Mouse (Mus musculus) cortical plate, adult 2 months (tissue): ENCODE results near the gene Fcho1. TPM values are rescaled to one million over a fixed set of nuclear protein-coding genes. Genes with fewer than 3 reads are reported as not detected.
"Not testable (repeated sequence)": the region's sequence is repeated elsewhere in the genome, so short reads cannot be mapped to it uniquely, and the experiment has no call there.

Source experiments
- H3K27ac ChIP-seq: fragments of 200-500 bp; 2 replicates; pipeline ENCODE4 v1.5.1; 2012; ENCODE audit warnings: low read length, control low read depth, inconsistent platforms; ENCODE audit not compliant: insufficient read depth
- H3K4me1 ChIP-seq: fragments of 200-500 bp; 2 replicates; pipeline ENCODE4 v1.6.1; 2011; ENCODE audit warnings: low read length; ENCODE audit not compliant: control insufficient read depth, insufficient read depth
- H3K4me3 ChIP-seq: fragments of 200-500 bp; 2 replicates; pipeline ENCODE4 v1.5.1; 2011; ENCODE audit warnings: mild to moderate bottlenecking, low read length, control low read depth; ENCODE audit not compliant: insufficient read depth
- CTCF ChIP-seq: fragments of 200-500 bp; IDR thresholded peaks from 2 replicates; pipeline ENCODE4 v1.5.1; 2011; ENCODE audit warnings: mild to moderate bottlenecking, control low read depth, low read length; ENCODE audit not compliant: insufficient read depth; ENCODE audit errors: extremely low read depth
- POLR2A ChIP-seq: fragments of 200-500 bp; IDR thresholded peaks from 2 replicates; pipeline ENCODE4 v1.6.1; 2011; ENCODE audit warnings: mild to moderate bottlenecking, low read length, control low read depth; ENCODE audit not compliant: insufficient read depth; ENCODE audit errors: extremely low read depth
- polyA plus RNA-seq: library from polyadenylated mRNA; depleted of rRNA; stranded (reverse); fragments of >200 nt; gene quantifications from 2 replicates; pipeline ENCODE4 v1.2.3, GENCODE M21; 2012

Gene Fcho1
- polyA plus RNA-seq, 1 experiment: 218 TPM

DNA sequence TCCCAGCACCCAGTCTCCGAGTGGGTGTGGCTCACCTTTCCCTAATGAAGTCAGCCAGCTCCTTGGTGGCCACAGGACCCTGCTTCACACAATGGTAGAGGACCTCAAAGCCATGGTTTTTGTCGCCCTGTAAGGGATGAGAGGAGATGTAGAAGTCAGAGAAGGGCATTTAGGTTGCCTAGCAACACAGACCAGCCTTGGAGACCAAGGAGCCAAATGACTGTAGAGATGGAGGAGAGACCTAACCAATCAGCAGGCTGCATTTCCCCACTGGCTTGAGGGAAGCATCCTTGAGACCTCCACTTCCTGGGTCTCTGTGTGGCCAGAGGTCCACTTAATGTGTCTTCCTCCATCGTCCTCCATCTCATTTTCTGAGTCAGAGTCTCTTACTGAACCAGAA lies 7.3 kb downstream of the Fcho1 start:
- Histone ChIP-seq H3K4me3 (no peak overlapping the region), H3K27ac (no peak overlapping the region), H3K4me1 (peaks cover 18% of the 10 kb centered on the region)
- no peak for TF ChIP-seq POLR2A

DNA sequence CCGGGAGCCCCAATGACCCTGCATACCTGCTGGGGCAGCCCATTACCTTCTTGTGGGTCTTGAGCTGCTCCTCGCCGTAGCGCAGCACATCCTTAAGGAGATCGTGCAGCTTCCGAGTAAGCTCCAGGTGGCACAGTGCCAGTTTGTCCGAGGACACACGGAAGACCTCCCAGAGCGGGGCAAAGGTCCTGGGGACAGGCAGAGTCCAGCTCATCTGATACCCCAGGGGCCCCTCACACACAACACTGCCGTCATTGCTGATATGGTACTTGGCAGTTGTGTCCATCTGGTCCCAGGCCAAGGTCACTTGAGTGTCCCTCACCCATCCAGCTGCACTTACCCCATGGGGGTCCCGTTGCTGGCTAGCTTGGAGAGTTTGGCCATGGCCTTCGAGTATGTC lies 8.4 kb downstream of the Fcho1 start:
- no peak overlapping the region for H3K4me3 ChIP-seq
- H3K27ac ChIP-seq: no peak overlapping the region; the same call in 1 of the 2 replicates
- peaks cover 18% of the 10 kb centered on the region for H3K4me1 ChIP-seq
- TF ChIP-seq POLR2A (no peak), CTCF (no peak)

DNA sequence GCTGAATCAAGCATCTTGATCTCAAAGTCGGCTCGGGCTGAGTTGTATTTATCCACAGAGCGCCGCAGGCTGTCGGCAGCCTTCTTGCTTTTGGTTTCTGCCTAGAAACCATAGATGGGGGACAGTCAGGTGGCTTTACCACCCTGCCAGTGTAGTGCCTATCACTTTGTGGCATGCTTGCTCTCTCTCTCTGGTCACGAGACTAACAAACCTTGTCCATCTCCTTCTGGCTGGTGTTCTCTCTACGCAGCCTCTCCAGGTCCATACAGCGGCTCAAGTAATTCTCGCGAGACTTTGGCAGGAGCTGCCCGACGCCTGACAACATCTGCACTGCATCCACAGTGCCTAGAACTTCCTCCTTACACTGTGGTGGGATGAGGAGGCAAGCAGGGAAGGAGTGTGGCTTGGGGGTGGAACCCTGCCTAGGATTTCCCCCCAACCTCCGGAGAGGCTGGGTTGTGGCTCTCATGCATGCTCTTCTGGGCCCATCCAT lies 8.9 kb downstream of the Fcho1 start:
- no peak for TF ChIP-seq POLR2A
- no peak for TF ChIP-seq CTCF

DNA sequence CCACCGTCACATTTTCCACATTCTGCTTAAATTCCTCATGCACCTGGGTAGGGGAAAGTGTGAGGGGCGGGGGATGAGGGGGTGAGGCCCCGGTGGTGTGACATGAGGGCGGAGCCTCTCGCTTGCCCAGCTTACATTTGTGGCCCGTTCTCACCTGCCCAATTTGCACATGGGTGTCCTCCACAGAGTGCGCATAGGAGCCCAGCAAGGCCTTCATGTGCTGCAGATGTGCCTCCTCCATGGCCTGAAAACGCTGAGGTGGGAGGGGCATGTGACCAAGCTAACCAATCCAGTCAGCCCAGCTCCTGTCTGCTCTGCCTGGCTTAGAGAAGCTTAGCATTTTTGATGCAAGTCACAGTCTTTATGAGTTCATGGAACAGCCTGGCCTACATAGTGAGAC lies 10.0 kb downstream of the Fcho1 start:
- Histone ChIP-seq H3K27ac (no peak overlapping the region), H3K4me1 (peaks cover 17% of the 10 kb centered on the region), H3K4me3 (no peak overlapping the region)
- peak; percentile 29; the same call in 1 of the 2 replicates for TF ChIP-seq POLR2A
- TF ChIP-seq CTCF: no peak

More for the DNA sequence above, 8.9 kb downstream of the Fcho1 start:
- Histone ChIP-seq H3K27ac (no peak overlapping the region), H3K4me3 (no peak overlapping the region), H3K4me1 (peaks cover 19% of the 10 kb centered on the region)

DNA sequence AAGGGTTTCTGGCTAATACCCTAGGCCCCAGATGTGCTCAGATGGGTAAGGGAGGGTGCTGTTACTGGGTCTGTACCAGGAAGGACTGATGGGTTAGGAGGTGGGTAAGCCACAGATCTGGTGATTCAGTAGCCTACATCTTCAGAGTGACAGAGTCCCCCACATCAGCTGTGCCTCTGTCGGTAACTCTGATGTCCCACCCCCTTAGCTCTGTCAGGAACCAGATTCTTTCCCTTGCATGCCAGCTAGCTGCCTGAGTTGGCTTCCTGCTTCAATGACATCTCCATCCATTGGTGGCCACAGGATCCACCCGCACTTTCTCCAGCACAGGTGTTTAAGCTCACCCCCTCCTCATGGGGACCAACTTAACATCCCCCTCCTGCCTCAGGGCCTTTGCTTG lies 13.9 kb downstream of the Fcho1 start:
- Histone ChIP-seq H3K4me3 (no peak overlapping the region), H3K4me1 (0 out of 2 replicates have a peak, but pooled peaks cover 1% of the 10 kb centered on the region), H3K27ac (peak overlapping the region; percentile 33; the same call in 1 of the 2 replicates)
- TF ChIP-seq POLR2A (no peak), CTCF (no peak)

DNA sequence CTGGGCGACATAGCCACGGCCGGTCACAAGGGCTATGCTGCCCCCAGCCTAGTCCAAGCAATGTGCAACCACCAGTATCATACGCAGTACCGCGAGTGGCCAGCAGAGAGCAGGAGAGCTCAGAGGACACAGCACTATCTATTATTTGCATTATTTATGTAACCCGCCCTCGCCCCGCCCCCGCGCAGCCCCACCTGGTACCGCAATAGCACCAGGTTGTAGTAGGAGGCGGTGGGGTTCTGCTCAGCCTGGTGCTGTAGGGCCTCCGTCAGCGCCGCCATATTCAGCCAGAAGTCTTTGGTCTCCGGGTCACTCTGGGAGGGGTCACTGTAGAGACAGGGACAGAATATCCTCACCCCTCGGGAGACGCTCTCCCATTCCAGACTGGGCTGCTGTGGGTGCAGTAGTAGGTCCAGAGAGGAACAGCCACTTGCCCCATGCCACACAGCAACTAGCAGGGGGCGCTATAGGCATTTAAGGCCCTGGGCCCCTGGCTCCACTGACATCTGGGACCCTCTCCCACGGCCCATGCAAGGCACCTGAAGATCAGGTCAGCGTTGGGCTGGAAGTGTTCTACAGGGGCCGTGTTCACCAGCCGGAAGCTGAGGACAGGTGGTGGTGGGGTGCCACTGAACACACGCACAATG lies 15.6 kb downstream of the Fcho1 start:
- H3K27ac ChIP-seq: 0 out of 2 replicates have a peak overlapping the region, but pooled peaks have one; percentile 4
- H3K4me1 ChIP-seq: 0 out of 2 replicates have a peak, but pooled peaks cover 1% of the 10 kb centered on the region
- TF ChIP-seq POLR2A (no peak; the same call in 1 of the 2 replicates), CTCF (peak; percentile 82)
- no peak overlapping the region for H3K4me3 ChIP-seq

DNA sequence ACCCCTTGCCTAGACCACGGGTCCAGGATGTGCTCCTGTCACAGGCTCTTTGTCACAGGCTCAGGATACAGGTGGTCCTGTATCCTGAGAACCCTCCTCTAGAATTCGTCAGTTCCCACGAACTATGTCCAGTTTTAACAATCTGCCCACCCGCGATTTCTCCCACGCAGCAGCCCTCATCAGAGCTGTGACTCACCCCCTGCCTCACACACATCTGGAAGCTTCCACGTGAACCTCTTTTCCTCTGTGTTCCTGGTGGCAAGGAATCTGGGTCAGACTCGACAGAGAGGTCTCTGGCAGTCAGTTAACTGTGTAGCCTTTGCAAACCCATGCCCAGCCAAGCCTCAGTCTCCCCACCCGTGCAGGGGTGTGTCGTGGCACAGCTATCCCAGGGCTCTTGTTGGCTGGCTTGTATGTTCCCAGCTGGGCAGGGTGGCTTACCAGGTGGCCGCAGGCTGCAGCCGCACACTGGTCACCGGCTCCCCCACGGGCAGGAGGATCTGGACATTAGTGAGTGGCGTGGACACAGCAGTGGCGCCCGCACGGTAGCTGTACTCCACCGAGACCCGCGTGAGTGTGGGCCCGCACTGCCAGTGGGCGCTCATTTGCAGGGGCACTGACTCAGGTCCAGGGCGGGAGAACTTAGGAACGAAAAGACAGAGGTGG lies 16.2 kb downstream of the Fcho1 start:
- no peak overlapping the region; the same call in 1 of the 2 replicates for H3K27ac ChIP-seq
- TF ChIP-seq POLR2A (no peak), CTCF (no peak)
- H3K4me1 ChIP-seq: 0 out of 2 replicates have a peak, but pooled peaks cover 1% of the 10 kb centered on the region
- no peak overlapping the region for H3K4me3 ChIP-seq

DNA sequence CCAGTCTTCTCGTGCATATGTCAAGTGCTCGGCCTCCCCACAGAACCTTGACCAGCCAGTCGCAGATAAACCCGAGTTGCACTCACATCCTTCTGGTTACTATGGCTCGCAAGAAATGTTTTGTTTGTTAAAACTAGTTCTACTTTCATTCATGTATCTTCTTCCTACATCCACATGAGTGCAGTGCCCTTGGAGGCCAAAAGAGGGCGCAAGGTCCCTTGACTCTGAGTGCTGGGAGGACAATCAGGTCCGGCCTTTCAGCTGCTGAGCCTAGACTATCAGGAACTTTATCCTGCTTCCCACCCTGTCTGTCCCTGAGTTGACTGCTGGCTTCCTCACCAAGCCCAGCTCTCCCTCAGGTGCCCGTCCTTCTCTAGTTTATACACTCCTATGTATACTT lies 17.6 kb downstream of the Fcho1 start:
- Histone ChIP-seq H3K4me1 (0 out of 2 replicates have a peak, but pooled peaks cover 1% of the 10 kb centered on the region), H3K4me3 (no peak overlapping the region), H3K27ac (no peak overlapping the region)
- peak; percentile 68 for TF ChIP-seq CTCF
- TF ChIP-seq POLR2A: no peak

DNA sequence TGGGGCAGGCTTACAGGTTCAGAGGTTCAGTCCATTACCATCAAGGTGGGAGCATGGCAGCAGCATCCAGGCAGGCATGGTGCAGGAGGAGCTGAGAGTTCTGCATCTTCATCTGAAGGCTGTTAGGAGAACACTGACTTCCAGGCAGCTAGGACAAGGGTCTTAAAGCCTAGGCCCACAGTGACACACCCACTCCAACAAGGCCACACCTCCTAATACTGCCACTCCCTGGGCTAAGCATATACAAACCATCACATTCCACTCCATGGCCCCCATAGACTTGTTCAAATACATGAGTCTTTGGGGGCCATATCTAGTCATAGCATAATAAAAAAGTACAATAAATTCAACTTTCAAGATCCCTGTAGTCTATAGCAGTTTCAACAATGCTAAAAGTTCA lies 22.1 kb downstream of the Fcho1 start:
- not testable (repeated sequence) for H3K27ac ChIP-seq, H3K4me3 ChIP-seq, H3K4me1 ChIP-seq

DNA sequence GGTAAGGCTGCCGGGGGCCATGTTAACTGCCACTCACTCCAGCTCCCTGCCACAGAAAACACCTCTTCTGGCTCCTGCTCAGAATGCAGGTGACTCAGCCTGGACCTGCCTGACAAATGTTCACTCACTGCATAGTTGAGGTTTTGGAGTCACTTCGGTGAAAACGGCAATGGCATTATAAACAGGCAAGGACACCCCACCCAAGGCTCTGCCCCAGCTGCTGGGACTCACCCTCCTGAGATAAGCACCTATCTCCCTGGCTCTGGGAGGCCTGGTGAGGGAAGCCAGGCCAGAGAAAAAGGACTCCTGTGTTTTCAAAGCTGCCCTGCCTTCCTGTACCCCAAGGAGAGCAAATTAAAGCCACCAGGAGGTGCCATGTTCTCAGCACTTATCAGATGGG lies 22.6 kb downstream of the Fcho1 start:
- Histone ChIP-seq H3K4me1 (no peaks in the 10 kb centered on the region), H3K27ac (no peak overlapping the region), H3K4me3 (no peak overlapping the region)
- no peak for TF ChIP-seq POLR2A
- no peak for TF ChIP-seq CTCF

DNA sequence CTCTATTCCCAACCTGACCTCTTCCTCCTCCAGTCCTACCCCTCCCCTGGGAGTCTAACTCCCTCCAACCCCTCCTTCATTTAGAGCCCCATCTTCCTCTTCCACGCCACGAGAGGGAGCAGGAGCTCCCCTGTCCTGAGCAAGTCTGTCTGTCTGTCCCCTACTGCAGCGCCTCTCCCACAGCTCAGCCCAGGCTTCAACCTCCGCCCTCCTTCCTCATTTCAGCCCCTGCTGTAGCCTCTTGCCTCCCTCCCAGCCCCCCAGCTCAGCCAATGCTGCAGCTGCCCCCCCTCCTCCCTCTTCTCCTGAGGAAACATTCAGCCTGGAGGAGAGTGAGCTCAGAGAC lies 23.5 kb downstream of the Fcho1 start:
- TF ChIP-seq POLR2A (no peak), CTCF (no peak)
- Histone ChIP-seq H3K4me3 (no peak overlapping the region), H3K27ac (no peak overlapping the region), H3K4me1 (no peaks in the 10 kb centered on the region)
